ENCODE assay signal across 22 mouse cellular contexts in the genomic region with DNA sequence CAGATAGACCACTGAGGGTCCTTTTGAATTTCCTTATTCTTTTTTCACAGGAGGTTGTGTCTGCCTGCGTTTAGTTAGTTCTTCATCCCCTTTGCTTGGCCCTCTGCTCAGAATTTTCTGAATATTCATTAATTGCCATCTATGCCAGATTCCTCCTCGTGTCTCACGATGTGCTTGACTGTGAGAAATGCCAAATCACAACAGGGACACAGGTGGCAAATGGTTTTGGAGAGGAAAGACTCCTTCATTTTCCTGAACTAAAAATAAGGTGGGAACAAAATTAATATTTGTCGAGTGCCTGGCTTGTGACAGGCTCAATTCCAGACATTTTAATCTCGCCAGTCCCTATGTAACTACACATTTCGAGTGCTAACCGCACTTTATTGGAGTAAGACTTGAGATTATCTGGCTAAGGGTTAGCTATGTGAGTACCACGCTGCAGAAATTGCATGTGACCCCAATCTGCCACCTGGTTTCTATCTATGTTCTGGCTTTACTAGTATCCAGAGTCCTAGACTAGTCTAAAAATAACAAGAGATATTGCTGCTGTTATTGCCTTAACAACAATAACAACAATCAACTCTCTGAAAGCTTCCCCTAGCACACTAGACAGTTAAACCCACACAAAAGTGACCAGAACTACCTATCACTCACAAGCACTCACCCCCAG.
DNase-seq lines count a peak whose midpoint lies in the region; ATAC-seq and TF ChIP-seq lines count a peak whose summit lies in the region.
"Had no signal": no experiment of that assay in that cellular context is flagged by ENCODE, and none has a peak within 500 bp of the region (broad histone marks: within the 10 kb centered on the region; RNA-seq: fewer than 3 reads in every experiment).

No protein-coding gene starts in this region.

- no peak overlapping the region for H3K4me2 ChIP-seq in heart, embryonic 12.5 days
- H3K4me2 ChIP-seq: embryonic facial prominence, embryonic 13.5 days; forebrain, embryonic 12.5 days; hindbrain, embryonic 13.5 days; kidney, embryonic 15.5 days; stomach, embryonic 15.5 days had no signal

- H3K9me3 ChIP-seq in heart, embryonic 12.5 days (replicated peaks): no peaks in the 10 kb centered on the region
- H3K9me3 ChIP-seq: embryonic facial prominence, embryonic 13.5 days; forebrain, embryonic 12.5 days; hindbrain, embryonic 13.5 days; kidney, embryonic 15.5 days; stomach, embryonic 15.5 days had no signal

- intact Hi-C loops in heart, adult 2 months (cut with DNase I): loop anchor here (5.0 to 10.0 kb wide), 2 partner anchors 161 to 232 kb away; partner anchors contain the start of gene AI593442
- intact Hi-C loops in heart, postnatal 10 days (cut with DNase I): loop anchor here (5.0 kb wide), 1 partner anchor 232 kb away; no protein-coding TSS in a partner anchor

- no peak overlapping the region for H3K4me3 ChIP-seq in heart, adult 2 months
- H3K4me3 ChIP-seq in heart, embryonic 12.5 days: no peak overlapping the region
- H3K4me3 ChIP-seq: embryonic facial prominence, embryonic 13.5 days; erythroblast, embryonic 14.5 days; forebrain, embryonic 12.5 days; hindbrain, embryonic 13.5 days; kidney, embryonic 15.5 days; stomach, embryonic 15.5 days had no signal

- H3K27me3 ChIP-seq in heart, adult 2 months (ENCODE audit: control insufficient read depth, insufficient read depth, low read length): no peaks in the 10 kb centered on the region
- H3K27me3 ChIP-seq in heart, embryonic 12.5 days (replicated peaks): no peaks in the 10 kb centered on the region
- H3K27me3 ChIP-seq: embryonic facial prominence, embryonic 13.5 days; forebrain, embryonic 12.5 days; hindbrain, embryonic 13.5 days; kidney, embryonic 15.5 days; stomach, embryonic 15.5 days had no signal

- no peaks in the 10 kb centered on the region for H3K79me2 ChIP-seq in heart, adult 2 months (replicated peaks; ENCODE audit: control insufficient read depth, insufficient read depth, low read length)

- H3K27ac ChIP-seq in heart, adult 2 months: peak overlapping the region; percentile 86
- H3K27ac ChIP-seq in heart, embryonic 12.5 days (ENCODE audit: poor library complexity, severe bottlenecking): no peak overlapping the region
- H3K27ac ChIP-seq: embryonic facial prominence, embryonic 13.5 days; forebrain, embryonic 12.5 days; hindbrain, embryonic 13.5 days; kidney, embryonic 15.5 days; macrophage; stomach, embryonic 15.5 days had no signal

- peaks cover 2% of the 10 kb centered on the region for H3K4me1 ChIP-seq in heart, adult 2 months (ENCODE audit: control insufficient read depth, insufficient read depth, low read length)
- 0 out of 2 replicates have a peak, but pooled peaks cover 6% of the 10 kb centered on the region for H3K4me1 ChIP-seq in heart, embryonic 12.5 days (replicated peaks)
- H3K4me1 ChIP-seq: embryonic facial prominence, embryonic 13.5 days; forebrain, embryonic 12.5 days; hindbrain, embryonic 13.5 days; kidney, embryonic 15.5 days; stomach, embryonic 15.5 days had no signal

- no peak for TF ChIP-seq EP300 in heart, adult 2 months (IDR thresholded peaks at IDR 0.05; ENCODE audit: insufficient read depth, low read depth, low read length)

- H3K9ac ChIP-seq in heart, adult 2 months (ENCODE audit: low read depth, low read length): peak overlapping the region; percentile 65; the same call in 1 of the 2 replicates
- no peak overlapping the region for H3K9ac ChIP-seq in heart, embryonic 12.5 days
- H3K9ac ChIP-seq: embryonic facial prominence, embryonic 13.5 days; forebrain, embryonic 12.5 days; hindbrain, embryonic 13.5 days; kidney, embryonic 15.5 days; stomach, embryonic 15.5 days had no signal

- no peak for TF ChIP-seq CTCF in heart, adult 2 months (IDR thresholded peaks at IDR 0.05)

- no peak for TF ChIP-seq POLR2A in heart, adult 2 months (IDR thresholded peaks at IDR 0.05; ENCODE audit: insufficient read depth, low read depth, low read length)

- no peak for ATAC-seq in heart, embryonic 12.5 days (ENCODE audit: insufficient number of reproducible peaks, low FRiP score)
- ATAC-seq: lung, postnatal 0 days had no signal

- DNase-seq in heart, adult 2 months: peak in 1 of 2 experiments; percentile 44
- DNase-seq in cerebellum, adult 9-11 months: peak; percentile 2
- peak; percentile 29 to 56 for DNase-seq in cerebellum, postnatal 25 days
- DNase-seq in heart, postnatal 10 days: peak; percentile 47 to 59
- DNase-seq in kidney, postnatal 14 days: no peak
- no peak for DNase-seq in lung, adult 18-20 months
- DNase-seq: adrenal gland, postnatal 14 days; embryo, embryonic 11 days; gastrocnemius, postnatal 36 days; kidney, adult 11 months; kidney, postnatal 4 days; right cerebral cortex, adult 18-20 months; thymus, postnatal 25 days had no signal

- H3K36me3 ChIP-seq in heart, adult 2 months (ENCODE audit: control insufficient read depth, insufficient read depth, low read length): peaks cover 2% of the 10 kb centered on the region; the same call in 1 of the 2 replicates
- no peaks in the 10 kb centered on the region for H3K36me3 ChIP-seq in heart, embryonic 12.5 days
- H3K36me3 ChIP-seq: embryonic facial prominence, embryonic 13.5 days; forebrain, embryonic 12.5 days; hindbrain, embryonic 13.5 days; kidney, embryonic 15.5 days; stomach, embryonic 15.5 days had no signal

- WGBS in heart, adult 2 months: 48% methylated on average over 8 of the region's 8 CpGs
- WGBS in heart, embryonic 12.5 days: 67% methylated on average over 8 of the region's 8 CpGs

Comparison
In these comparisons a context has a peak if more than half of its experiments do, and no peak if none do; other contexts are left out.
1. DNase-seq: peak in cerebellum, adult 9-11 months (single experiment), cerebellum, postnatal 25 days (2 of 2) and heart, postnatal 10 days (2 of 2); none in kidney, postnatal 14 days (single experiment) and lung, adult 18-20 months (0 of 2).